Mouse (Mus musculus) embryonic facial prominence, embryonic 10.5 days (tissue): ENCODE results near the gene Lyar. TPM values are rescaled to one million over a fixed set of nuclear protein-coding genes. Genes with fewer than 3 reads are reported as not detected.

Source experiments
- polyA plus RNA-seq: library from polyadenylated mRNA; unstranded; fragments of >200 nt; fragmentation: Nextera tagmentation; extraction: Ambion mirVana; gene quantifications from 2 replicates; pipeline ENCODE4 v1.2.1, GENCODE M21; 2016

The Lyar gene
- polyA plus RNA-seq, 1 experiment from 2014 or later = 201 TPM

Other genes with a start within 250 kb of the Lyar start
- 54.8 and 55.8 TPM in 2 replicates for gene Stx18, start 181.7 kb upstream of the Lyar start, polyA plus RNA-seq
- 110 and 128 TPM in 2 replicates for gene Nsg1, start 60.6 kb upstream of the Lyar start, polyA plus RNA-seq
- 19.1 and 20.7 TPM in 2 replicates for gene Zbtb49, start within 50 bp of the Lyar start, polyA plus RNA-seq
- 71.4 and 75.8 TPM in 2 replicates for gene Tmem128, start 39.7 kb downstream of the Lyar start, polyA plus RNA-seq
- 0.45 and 0.60 TPM in 2 replicates for gene Otop1, start 55.5 kb downstream of the Lyar start, polyA plus RNA-seq
- 0.05 and 0.09 TPM in 2 replicates for gene Drd5, start 98.9 kb downstream of the Lyar start, polyA plus RNA-seq